Mouse (Mus musculus): ENCODE measurements around the gene Tmem106b.

DNA sequence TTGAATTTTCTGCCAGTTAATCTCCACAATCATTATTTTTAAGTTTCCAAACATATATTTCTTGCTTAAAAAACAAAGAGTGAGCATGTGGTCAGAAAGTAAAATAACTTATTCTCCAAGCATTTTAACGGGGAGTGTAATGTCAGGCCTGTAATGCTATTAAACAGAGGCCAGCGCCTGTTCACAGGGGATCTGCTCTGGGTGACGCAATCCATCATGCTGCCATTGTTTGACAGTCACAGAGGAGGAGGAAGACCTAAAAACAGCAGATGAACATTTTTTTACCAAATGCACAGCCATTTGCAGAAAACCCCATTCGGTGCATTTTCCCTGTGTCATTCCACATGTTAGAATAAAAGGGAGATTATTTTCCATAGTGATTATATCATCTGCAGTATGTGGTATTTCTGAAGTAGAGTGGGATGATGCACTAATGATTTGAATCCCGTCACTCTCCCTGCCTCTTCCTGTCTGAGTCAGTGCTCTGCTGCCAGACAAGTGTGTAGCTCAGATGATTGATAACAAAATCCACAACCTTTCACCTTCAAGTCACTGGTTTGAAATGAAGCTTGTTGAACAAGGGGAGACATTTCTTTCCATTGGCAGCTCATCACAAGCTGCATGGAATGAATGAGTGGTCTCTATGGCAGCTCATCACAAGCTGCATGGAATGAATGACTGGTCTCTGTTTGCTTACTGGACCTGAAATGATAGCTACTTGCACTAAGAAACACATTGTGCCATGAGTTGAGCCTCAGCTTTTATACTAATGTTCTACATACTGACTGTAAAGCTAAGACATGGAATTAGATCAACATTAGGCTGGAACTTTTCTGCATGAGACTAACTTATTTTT is 48.1 kb upstream of the Tmem106b start:
- TF ChIP-seq TAL1 (IDR thresholded peaks at IDR 0.05; ENCODE audit: low read length) (no peak), TCF12 (IDR thresholded peaks at IDR 0.05; ENCODE audit: low read depth, low read length) (no peak), CTCF (IDR thresholded peaks at IDR 0.05 in 2 of 3, conservative IDR thresholded peaks at IDR 0.05 in 1 of 3; ENCODE audit: control insufficient read depth in 1 of 3, insufficient read depth in 1 of 3, low read depth in 2 of 3, low read length in 3 of 3, poor library complexity in 1 of 3, severe bottlenecking in 1 of 3) (no peak), ZNF384 (IDR thresholded peaks at IDR 0.05; ENCODE audit: low read depth, low read length) (no peak), POLR2A (IDR thresholded peaks at IDR 0.05; ENCODE audit: control insufficient read depth in 1 of 2, insufficient read depth in 1 of 2, low read depth in 1 of 2, low read length in 2 of 2, poor library complexity in 1 of 2) (no peak), EP300 (IDR thresholded peaks at IDR 0.05; ENCODE audit: low read depth in 1 of 2, low read length in 2 of 2) (no peak), E2F4 (IDR thresholded peaks at IDR 0.05; ENCODE audit: borderline replicate concordance, low read depth, low read length) (no peak), USF1 (IDR thresholded peaks at IDR 0.05; ENCODE audit: low read depth, low read length) (no peak), UBTF (IDR thresholded peaks at IDR 0.05; ENCODE audit: borderline replicate concordance, insufficient read depth, low read depth, low read length) (no peak), ZMIZ1 (IDR thresholded peaks at IDR 0.05; ENCODE audit: low read depth, low read length) (no peak), NELFE (IDR thresholded peaks at IDR 0.05; ENCODE audit: low read depth, low read length) (no peak), SMC3 (IDR thresholded peaks at IDR 0.05; ENCODE audit: low read depth, low read length) (no peak), MXI1 (IDR thresholded peaks at IDR 0.05; ENCODE audit: low read depth, low read length) (no peak)

Data from MEL (cell line).